27 mouse cellular contexts compared by ENCODE assay signal in genomic region chr3:41118173-41118572, GRCm38 (mm10). TPM values are rescaled to one million over a fixed set of nuclear protein-coding genes. Genes with fewer than 3 reads are reported as not detected.
A peak's percentile ranks its signal among the peaks of the same experiment; 100 is the strongest.
DNase-seq lines count a peak whose midpoint lies in the region; ATAC-seq lines count a peak whose summit lies in the region.
"Had no signal": no experiment of that assay in that cellular context is flagged by ENCODE, and none has a peak within 500 bp of the region (broad histone marks: within the 10 kb centered on the region; RNA-seq: fewer than 3 reads in every experiment).

No protein-coding gene starts in this region.

- H3K4me3 ChIP-seq in stomach, embryonic 16.5 days (replicated peaks; ENCODE audit: low read length): no peak overlapping the region
- H3K4me3 ChIP-seq: embryonic facial prominence, embryonic 13.5 days; erythroblast, embryonic 14.5 days; forebrain, embryonic 10.5 days; heart, adult 2 months; heart, embryonic 10.5 days; heart, embryonic 13.5 days; hindbrain, embryonic 12.5 days; hindbrain, embryonic 15.5 days had no signal

- no peak overlapping the region for H3K27ac ChIP-seq in stomach, embryonic 16.5 days (ENCODE audit: low read length)
- H3K27ac ChIP-seq: embryonic facial prominence, embryonic 13.5 days; forebrain, embryonic 10.5 days; heart, adult 2 months; heart, embryonic 10.5 days; heart, embryonic 13.5 days; hindbrain, embryonic 12.5 days; hindbrain, embryonic 15.5 days had no signal

- no peak overlapping the region for H3K9ac ChIP-seq in stomach, embryonic 16.5 days (ENCODE audit: low read length)
- H3K9ac ChIP-seq: embryonic facial prominence, embryonic 13.5 days; forebrain, postnatal 0 days; heart, embryonic 13.5 days; hindbrain, embryonic 12.5 days; hindbrain, embryonic 15.5 days had no signal

- ATAC-seq in stomach, embryonic 16.5 days (ENCODE audit: insufficient read depth, low FRiP score): 0 out of 2 replicates have a peak, but pooled peaks have one; percentile 64
- ATAC-seq: activated CD4-positive, CD25-positive, alpha-beta regulatory T cell, adult 4 months; CD4-positive, CD25-positive, alpha-beta regulatory T cell, adult 4 months; forebrain, embryonic 14.5 days; forebrain, postnatal 0 days had no signal

- H3K9me3 ChIP-seq in stomach, embryonic 16.5 days (replicated peaks; ENCODE audit: control insufficient read depth, low read length): no peaks in the 10 kb centered on the region
- H3K9me3 ChIP-seq: embryonic facial prominence, embryonic 13.5 days; forebrain, embryonic 10.5 days; heart, embryonic 10.5 days; heart, embryonic 13.5 days; hindbrain, embryonic 12.5 days; hindbrain, embryonic 15.5 days had no signal

- WGBS in stomach, embryonic 16.5 days: 49% methylated on average over 5 of the region's 5 CpGs

- no peaks in the 10 kb centered on the region for H3K27me3 ChIP-seq in stomach, embryonic 16.5 days (ENCODE audit: control insufficient read depth, insufficient read depth, low read length)
- H3K27me3 ChIP-seq: embryonic facial prominence, embryonic 13.5 days; hindbrain, embryonic 12.5 days; hindbrain, embryonic 15.5 days had no signal

- no peaks in the 10 kb centered on the region for H3K36me3 ChIP-seq in stomach, embryonic 16.5 days (ENCODE audit: control insufficient read depth, insufficient read depth, low read length)
- H3K36me3 ChIP-seq: embryonic facial prominence, embryonic 13.5 days; forebrain, embryonic 10.5 days; heart, embryonic 10.5 days; heart, embryonic 13.5 days; hindbrain, embryonic 12.5 days; hindbrain, embryonic 15.5 days had no signal

- H3K4me1 ChIP-seq in stomach, embryonic 16.5 days (ENCODE audit: control insufficient read depth, insufficient read depth, low read length): no peaks in the 10 kb centered on the region
- H3K4me1 ChIP-seq: embryonic facial prominence, embryonic 13.5 days; heart, embryonic 10.5 days; heart, embryonic 13.5 days; hindbrain, embryonic 12.5 days; hindbrain, embryonic 15.5 days had no signal

- H3K4me2 ChIP-seq in stomach, embryonic 16.5 days (ENCODE audit: low read depth, low read length): no peak overlapping the region
- H3K4me2 ChIP-seq: embryonic facial prominence, embryonic 13.5 days; heart, embryonic 13.5 days; hindbrain, embryonic 12.5 days; hindbrain, embryonic 15.5 days had no signal

- peak; percentile 36 for DNase-seq in lung, postnatal 25 days (ENCODE audit: low spot score)
- no peak for DNase-seq in lung, postnatal 14 days
- peak; percentile 17 for DNase-seq in brain, adult 2 months (ENCODE audit: low read depth, low spot score)
- DNase-seq in naive thymus-derived CD4-positive, alpha-beta T cell, adult 2 months (ENCODE audit: low read depth): peak; percentile 18
- no peak for DNase-seq in left cerebral cortex, adult 18-20 months (ENCODE audit: low spot score in 2 of 2)
- DNase-seq in spleen, postnatal 4 days (ENCODE audit: low spot score in 2 of 2): no peak
- DNase-seq in thymus, postnatal 0 days (ENCODE audit: low spot score): no peak
- DNase-seq: adrenal gland, adult 8-10 months; adrenal gland, postnatal 25 days; cerebellum, adult 2 months; cerebellum, adult 9-11 months; cerebellum, postnatal 25 days; forebrain, postnatal 0 days; gastrocnemius, postnatal 10 days; gastrocnemius, postnatal 36 days; heart, adult 2 months had no signal

RNA-seq across cellular contexts. Expression of gene Pgrmc2, which starts 35.3 kb away (rescaled TPM):
- 28.6 and 36.4 TPM in 2 replicates for polyA plus RNA-seq in stomach, embryonic 16.5 days (2015; fragmentation: Nextera tagmentation; extraction: Ambion mirVana)
- total RNA-seq in left cerebral cortex, adult 18-20 months (2021): 10 to 100 TPM; 62.9 to 64.4 TPM
- 21.2 and 23.8 TPM in 2 replicates for polyA plus RNA-seq in thymus, postnatal 0 days (2015; fragmentation: Nextera tagmentation; extraction: Ambion mirVana)

Comparison
In these comparisons a context has a peak if more than half of its experiments do, and no peak if none do; other contexts are left out.
1. DNase-seq: peak in lung, postnatal 25 days (single experiment), brain, adult 2 months (single experiment) and naive thymus-derived CD4-positive, alpha-beta T cell, adult 2 months (single experiment); none in lung, postnatal 14 days (single experiment), left cerebral cortex, adult 18-20 months (0 of 2), spleen, postnatal 4 days (0 of 2) and thymus, postnatal 0 days (single experiment).